Mouse (Mus musculus) intestine, postnatal 0 days (tissue): ENCODE measurements around the gene Slco1b2. TPM values are rescaled to one million over a fixed set of nuclear protein-coding genes. Genes with fewer than 3 reads are reported as not detected.
"Not testable (repeated sequence)": the region's sequence is repeated elsewhere in the genome, so short reads cannot be mapped to it uniquely, and the experiment has no call there.

Experiments used
- ATAC-seq: fragments of 200-750 bp; cut with Nextera tagmentation; 2 replicates; pipeline ENCODE4 v1.8.0; 2017; ENCODE audit warnings: mild to moderate bottlenecking, moderate TSS enrichment, moderate library complexity
- H3K27ac ChIP-seq: fragments of 300-500 bp; sonication (generic); 2 replicates; pipeline ENCODE4 v1.5.1; 2014; ENCODE audit warnings: mild to moderate bottlenecking, low read depth, low read length, moderate library complexity
- H3K27me3 ChIP-seq: fragments of 300-500 bp; sonication (generic); replicated peaks from 2 replicates; pipeline ENCODE4 v1.6.1; 2014; ENCODE audit warnings: low read length, mixed read lengths; ENCODE audit not compliant: control insufficient read depth, insufficient read depth
- H3K36me3 ChIP-seq: fragments of 300-500 bp; sonication (generic); 2 replicates; pipeline ENCODE4 v1.6.1; 2014; ENCODE audit warnings: mild to moderate bottlenecking, moderate library complexity; ENCODE audit not compliant: control insufficient read depth, insufficient read depth
- H3K4me1 ChIP-seq: fragments of 300-500 bp; sonication (generic); replicated peaks from 2 replicates; pipeline ENCODE4 v1.6.1; 2014; ENCODE audit warnings: antibody characterized with exemption, low read length, mixed read lengths; ENCODE audit not compliant: control insufficient read depth, insufficient read depth
- H3K4me2 ChIP-seq: fragments of 300-500 bp; sonication (generic); replicated peaks from 2 replicates; pipeline ENCODE4 v1.6.1; 2014; ENCODE audit warnings: low read depth, mild to moderate bottlenecking, moderate library complexity
- H3K4me3 ChIP-seq: fragments of 300-500 bp; sonication (generic); 2 replicates; pipeline ENCODE4 v1.5.1; 2014; ENCODE audit warnings: low read depth, low read length
- H3K9ac ChIP-seq: fragments of 300-500 bp; sonication (generic); 2 replicates; pipeline ENCODE4 v1.6.1; 2014; ENCODE audit warnings: mild to moderate bottlenecking, low read depth, low read length
- H3K9me3 ChIP-seq: fragments of 300-500 bp; sonication (generic); 2 replicates; pipeline ENCODE4 v1.6.1; 2016; ENCODE audit warnings: mixed run types; ENCODE audit not compliant: control insufficient read depth
- CTCF ChIP-seq: sonication (generic); IDR thresholded peaks from 2 replicates; pipeline ENCODE4 v1.5.1; 2016; ENCODE audit warnings: low read depth, mild to moderate bottlenecking, control low read depth, antibody characterized with exemption, moderate library complexity
- WGBS: fragments of 180-500 bp; shearing (Covaris S2); extraction: QIAGEN DNeasy Blood & Tissue Kit; methylation state at CpG from one replicate; pipeline ENCODE4 v1.1.7; 2014; 5-methylcytosine and 5-hydroxymethylcytosine counted together
- polyA plus RNA-seq: library from polyadenylated mRNA; unstranded; fragments of >200 nt; fragmentation: Nextera tagmentation; extraction: Ambion mirVana; gene quantifications from 2 replicates; pipeline ENCODE4 v1.2.1, GENCODE M21; 2015

Gene Slco1b2
- 0.05 and 0.08 TPM in 2 replicates for polyA plus RNA-seq

GRCm38 (mm10) chr6:141629291-141629690, at the start of gene Slco1b2:
TSS of gene Slco1b2 (plus strand) at chr6:141629518.
- no peak for ATAC-seq
- 77% methylated on average over 3 of the region's 3 CpGs for WGBS
- no peak within 1 kb of the TSS for H3K27ac ChIP-seq

GRCm38 (mm10) chr6:141584791-141585403, 44.4 kb upstream of the Slco1b2 start:
- Histone ChIP-seq H3K27ac (no peak overlapping the region), H3K9me3 (no peaks in the 10 kb centered on the region), H3K4me2 (no peak overlapping the region), H3K27me3 (0 out of 2 replicates have a peak, but pooled peaks cover 3% of the 10 kb centered on the region), H3K4me1 (no peaks in the 10 kb centered on the region), H3K36me3 (no peaks in the 10 kb centered on the region), H3K9ac (no peak overlapping the region), H3K4me3 (no peak overlapping the region)
- no peak for ATAC-seq
- TF ChIP-seq CTCF = no peak
- WGBS = 83% methylated on average over 1 of the region's 1 CpGs

More at GRCm38 (mm10) chr6:141629291-141629690, at the start of gene Slco1b2:
- Histone ChIP-seq H3K4me2 (no peak within 1 kb of the TSS), H3K9ac (no peak within 1 kb of the TSS), H3K36me3 (no peaks in the 10 kb centered on the region), H3K9me3 (no peaks in the 10 kb centered on the region), H3K4me3 (no peak within 1 kb of the TSS), H3K4me1 (no peaks in the 10 kb centered on the region), H3K27me3 (no peaks in the 10 kb centered on the region)
- TF ChIP-seq CTCF = no peak

GRCm38 (mm10) chr6:141590002-141590401, 39.3 kb upstream of the Slco1b2 start:
- TF ChIP-seq CTCF = no peak
- H3K9ac ChIP-seq = no peak overlapping the region
- WGBS = 26% methylated on average over 1 of the region's 1 CpGs
- H3K36me3 ChIP-seq = no peaks in the 10 kb centered on the region
- H3K4me1 ChIP-seq = no peaks in the 10 kb centered on the region
- no peak overlapping the region for H3K4me3 ChIP-seq
- no peaks in the 10 kb centered on the region for H3K9me3 ChIP-seq
- H3K27ac ChIP-seq = no peak overlapping the region
- ATAC-seq = peak; percentile 78
- H3K27me3 ChIP-seq = 0 out of 2 replicates have a peak, but pooled peaks cover 3% of the 10 kb centered on the region
- no peak overlapping the region for H3K4me2 ChIP-seq

DNA sequence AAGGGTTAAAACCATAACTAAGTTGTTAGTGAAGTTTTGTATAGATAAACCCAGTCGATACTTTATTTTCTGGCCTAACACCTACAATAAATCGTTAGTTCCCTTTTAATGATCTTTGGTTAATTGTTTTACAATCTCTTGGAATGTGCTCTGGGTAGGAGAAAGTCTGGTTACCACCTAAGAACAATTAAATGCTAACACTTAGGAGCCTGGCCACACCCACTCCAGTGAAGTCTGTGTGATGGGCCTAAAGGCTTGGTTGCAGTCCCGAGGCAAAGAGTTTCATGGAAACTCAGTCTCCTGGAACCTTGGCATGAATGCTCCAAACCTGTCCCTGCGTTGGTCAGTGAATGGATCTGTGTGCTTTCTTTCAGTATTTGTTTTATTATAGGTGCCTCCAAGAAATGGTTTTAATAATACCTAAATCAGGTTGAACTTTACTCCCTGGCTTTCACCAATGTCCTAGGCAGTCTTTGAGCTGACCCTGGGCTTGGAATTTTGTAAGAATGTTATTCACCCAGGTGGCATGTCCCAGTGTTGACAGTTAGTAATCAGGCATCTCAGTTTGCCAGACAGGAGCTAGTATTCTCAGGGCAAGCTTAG, 38.6 kb upstream of the Slco1b2 start:
- not testable (repeated sequence) for H3K9ac ChIP-seq, H3K27ac ChIP-seq, H3K36me3 ChIP-seq, H3K27me3 ChIP-seq, H3K9me3 ChIP-seq, H3K4me3 ChIP-seq, H3K4me1 ChIP-seq, H3K4me2 ChIP-seq
- peak; percentile 67 for ATAC-seq
- 16% methylated on average over 4 of the region's 4 CpGs for WGBS

DNA sequence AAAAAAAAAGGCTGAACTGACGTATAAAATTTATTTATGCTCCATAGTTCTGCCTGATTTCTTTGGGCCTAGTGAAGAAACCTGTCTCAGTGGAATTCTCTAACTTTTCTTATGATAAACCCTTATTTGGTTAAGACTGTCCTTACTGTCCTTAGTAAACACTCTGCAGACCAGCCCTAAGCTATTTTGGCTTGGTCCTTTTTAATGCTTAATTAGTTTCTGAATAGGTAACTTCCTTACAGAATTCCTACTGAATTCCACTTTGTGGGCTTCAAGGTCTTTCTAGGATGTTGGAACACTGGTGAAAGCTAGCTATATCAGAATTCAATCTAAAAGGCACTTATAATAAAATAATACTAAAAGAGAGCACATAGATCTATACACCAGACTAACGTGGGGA, 33.2 kb upstream of the Slco1b2 start:
- 91% methylated on average over 2 of the region's 2 CpGs for WGBS
- no peak overlapping the region for H3K4me3 ChIP-seq
- no peaks in the 10 kb centered on the region for H3K4me1 ChIP-seq
- H3K27ac ChIP-seq = no peak overlapping the region
- no peak for ATAC-seq
- H3K9ac ChIP-seq = no peak overlapping the region
- no peaks in the 10 kb centered on the region for H3K36me3 ChIP-seq
- no peak overlapping the region for H3K4me2 ChIP-seq
- peaks cover 6% of the 10 kb centered on the region; the same call in 1 of the 2 replicates for H3K9me3 ChIP-seq
- no peaks in the 10 kb centered on the region for H3K27me3 ChIP-seq
- TF ChIP-seq CTCF = no peak

DNA sequence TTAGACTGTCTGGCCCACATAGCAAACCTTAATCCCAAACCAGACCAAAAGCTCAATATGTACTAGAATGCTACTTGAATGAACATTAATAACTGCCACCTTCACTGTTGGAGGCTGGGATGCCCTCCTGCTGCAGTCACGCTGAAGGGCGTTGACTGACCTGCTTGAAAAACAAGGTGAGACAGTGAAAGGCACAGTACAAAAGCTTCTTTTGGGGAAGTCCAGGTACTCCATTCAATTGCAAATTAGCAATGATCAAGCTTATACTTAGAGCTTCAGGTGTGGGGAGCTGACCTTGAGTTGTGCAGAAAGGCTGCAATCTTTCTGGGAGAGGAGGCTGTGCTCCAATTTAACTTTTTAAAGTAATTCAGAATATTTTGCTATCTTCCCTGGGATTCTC, 32.3 kb upstream of the Slco1b2 start:
- WGBS = 99% methylated on average over 2 of the region's 2 CpGs
- Histone ChIP-seq H3K36me3 (no peaks in the 10 kb centered on the region), H3K4me3 (no peak overlapping the region), H3K4me2 (no peak overlapping the region), H3K27ac (no peak overlapping the region), H3K4me1 (no peaks in the 10 kb centered on the region), H3K9me3 (peaks cover 6% of the 10 kb centered on the region; the same call in 1 of the 2 replicates), H3K9ac (no peak overlapping the region), H3K27me3 (no peaks in the 10 kb centered on the region)
- TF ChIP-seq CTCF = no peak
- no peak for ATAC-seq
